Mouse (Mus musculus): ENCODE measurements at regions not wholly inside any gene's neighbourhood (a gene's known extent, or its start where the extent isn't known, plus 50 kb on each side); places are given as distances from the start of the nearest gene placed in this dataset.
"Not testable (repeated sequence)": the region's sequence is repeated elsewhere in the genome, so short reads cannot be mapped to it uniquely, and the experiment has no call there.

DNA sequence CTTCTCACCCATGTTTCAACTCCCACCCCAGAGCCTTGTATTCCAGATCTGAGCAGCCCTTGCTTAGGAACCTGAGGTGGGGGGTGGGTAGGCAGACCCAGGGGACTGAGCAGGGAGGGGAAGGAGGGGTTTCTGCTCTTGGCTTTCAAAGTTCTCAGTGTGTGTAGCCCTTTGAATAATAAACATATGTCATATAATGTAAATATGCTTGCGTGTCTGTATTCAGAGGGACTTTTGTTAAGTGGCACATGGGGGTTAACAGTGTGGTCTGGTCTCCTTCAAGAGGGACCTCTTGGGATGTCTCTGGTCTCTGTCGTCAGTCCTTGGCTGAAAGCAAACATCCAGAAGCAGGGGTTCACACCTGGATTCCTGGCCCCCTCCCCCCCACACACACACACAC lies 149.1 kb upstream of the Rtl1 start:
- DNase-seq (ENCODE audit: low spot score in 2 of 2), result no peak

GRCm38 (mm10) chr12:109749711-109750243 lies 149.6 kb upstream of the Rtl1 start:
- DNase-seq (ENCODE audit: low spot score in 2 of 2), result peak; percentile 45 to 66

GRCm38 (mm10) chr12:109754986-109755385 lies 154.9 kb upstream of the Rtl1 start:
- no peak for DNase-seq (ENCODE audit: low spot score in 2 of 2)

DNA sequence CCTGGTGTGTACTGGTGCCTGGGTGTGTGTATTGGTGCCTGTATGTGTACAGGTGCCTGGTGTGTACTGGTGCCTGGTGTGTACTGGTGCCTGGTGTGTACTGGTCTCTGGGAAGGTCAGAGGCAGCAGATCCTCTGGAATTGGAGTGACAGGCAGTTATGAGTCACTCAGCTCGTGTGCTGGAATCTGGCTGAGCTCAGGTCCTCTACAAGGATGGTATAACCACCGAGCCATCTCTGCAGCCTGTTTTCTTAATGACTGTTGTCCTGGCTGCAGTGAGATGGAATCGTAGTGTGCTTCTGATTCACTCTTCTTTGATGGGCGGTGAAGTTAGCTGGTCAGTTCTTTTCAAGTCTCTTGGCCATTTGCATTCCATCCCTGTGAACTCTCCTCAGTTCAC lies 164.2 kb upstream of the Rtl1 start:
- no peak for DNase-seq (ENCODE audit: low spot score in 2 of 2)

- DNase-seq (ENCODE audit: low spot score in 2 of 2), result not testable (repeated sequence)
Observed at GRCm38 (mm10) chr12:109766602-109767001, 166.5 kb upstream of the Rtl1 start.

DNA sequence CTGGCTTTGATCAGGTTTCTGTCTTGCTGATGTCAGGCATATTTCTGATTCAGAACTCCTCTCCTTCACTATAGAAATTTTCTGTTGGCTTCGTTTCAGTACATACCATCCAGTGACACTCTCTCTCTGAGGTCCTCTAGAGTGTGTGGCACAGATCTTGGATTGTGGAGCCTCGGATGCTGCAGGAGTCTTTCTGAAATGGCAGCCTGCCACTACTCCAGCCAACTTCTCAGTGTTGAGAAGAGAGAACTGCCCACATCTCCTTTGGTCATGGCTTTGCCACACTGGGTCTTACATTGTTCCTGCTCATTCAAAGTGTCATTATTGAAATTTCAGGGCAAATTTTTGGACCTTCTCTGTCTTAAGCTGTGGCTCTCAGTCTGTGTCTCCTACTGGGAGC lies 172.4 kb upstream of the Rtl1 start:
- no peak for DNase-seq (ENCODE audit: low spot score in 2 of 2)

- DNase-seq (ENCODE audit: low spot score in 2 of 2), result no peak
Observed at GRCm38 (mm10) chr12:109773909-109774313, 173.8 kb upstream of the Rtl1 start.

DNA sequence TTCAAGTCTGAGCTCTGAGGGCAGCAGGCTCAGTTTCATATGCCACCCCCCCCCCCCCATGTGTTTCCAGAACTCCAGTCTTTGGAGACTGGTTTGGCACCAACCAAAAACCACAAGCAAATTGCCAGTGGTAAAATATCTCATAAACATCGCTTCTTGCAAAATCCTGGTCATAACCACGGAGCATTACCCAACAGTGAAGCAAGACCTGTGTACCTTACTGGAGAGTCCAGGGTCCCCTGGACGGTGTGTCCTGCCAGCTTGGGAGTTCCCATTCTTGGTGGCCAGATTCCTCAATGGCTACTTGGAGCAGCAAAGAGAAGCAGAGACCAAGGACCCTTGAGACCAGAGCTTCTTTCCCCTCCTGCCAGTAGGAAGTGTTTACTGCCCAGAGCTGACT lies 198.7 kb upstream of the Rtl1 start:
- no peak for DNase-seq (ENCODE audit: low spot score in 2 of 2)

GRCm38 (mm10) chr12:109799395-109799794 lies 199.3 kb upstream of the Rtl1 start:
- no peak for DNase-seq (ENCODE audit: low spot score in 2 of 2)

- peak in 1 of 2 experiments; percentile 34 for DNase-seq (ENCODE audit: low spot score in 2 of 2)
Observed at GRCm38 (mm10) chr12:109827241-109827915, 227.2 kb upstream of the Rtl1 start.

- DNase-seq (ENCODE audit: low spot score in 2 of 2), result peak; percentile 31 to 48
Observed at GRCm38 (mm10) chr12:109830303-109831020, 230.3 kb upstream of the Rtl1 start.

DNA sequence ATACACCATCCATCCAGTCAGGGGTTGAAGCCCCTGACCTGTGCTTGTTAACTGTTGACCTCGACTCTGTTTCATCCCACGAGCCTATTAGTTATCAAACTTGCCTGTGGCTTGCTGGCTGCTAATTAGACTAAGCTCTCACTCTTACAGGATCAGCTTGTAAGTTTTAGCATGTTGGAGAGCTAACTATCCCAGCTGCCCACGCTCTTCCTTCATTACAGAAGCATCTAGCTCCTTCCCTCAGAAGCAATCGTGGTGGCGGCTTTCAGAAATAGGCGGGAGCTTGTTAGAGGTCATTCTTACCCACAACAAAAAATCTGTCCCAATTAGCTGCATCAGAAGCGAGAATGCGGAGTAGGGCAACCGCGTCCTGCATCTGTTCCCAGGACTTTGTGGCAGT lies 232.8 kb upstream of the Rtl1 start:
- DNase-seq (ENCODE audit: low spot score in 2 of 2), result no peak

- no peak for DNase-seq (ENCODE audit: low spot score in 2 of 2)
Observed at GRCm38 (mm10) chr12:109836521-109836920, 236.4 kb upstream of the Rtl1 start.

DNA sequence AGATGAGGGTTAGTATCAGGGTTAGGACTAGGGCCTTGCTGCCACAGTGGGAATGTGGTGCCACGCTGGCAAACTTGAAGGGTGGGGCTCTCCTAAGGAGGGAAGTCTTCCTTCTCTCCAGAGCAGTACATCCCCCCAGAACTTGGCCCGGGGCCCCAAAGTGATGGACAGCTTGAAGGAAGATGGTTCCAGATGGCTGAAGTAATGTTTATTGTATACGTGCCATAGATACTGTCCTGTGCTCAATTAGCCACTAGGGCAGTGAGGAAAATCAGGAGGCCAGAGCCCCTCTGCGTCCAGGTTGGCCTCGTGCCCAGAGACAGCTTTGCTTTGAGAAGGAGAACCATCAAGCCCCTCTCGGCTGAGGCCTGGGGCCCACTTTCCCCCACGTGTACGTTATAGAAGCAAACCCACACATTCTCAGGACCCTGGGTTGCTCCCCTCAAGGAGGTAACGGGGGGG lies 239.0 kb upstream of the Rtl1 start:
- DNase-seq (ENCODE audit: low spot score in 2 of 2), result no peak

DNA sequence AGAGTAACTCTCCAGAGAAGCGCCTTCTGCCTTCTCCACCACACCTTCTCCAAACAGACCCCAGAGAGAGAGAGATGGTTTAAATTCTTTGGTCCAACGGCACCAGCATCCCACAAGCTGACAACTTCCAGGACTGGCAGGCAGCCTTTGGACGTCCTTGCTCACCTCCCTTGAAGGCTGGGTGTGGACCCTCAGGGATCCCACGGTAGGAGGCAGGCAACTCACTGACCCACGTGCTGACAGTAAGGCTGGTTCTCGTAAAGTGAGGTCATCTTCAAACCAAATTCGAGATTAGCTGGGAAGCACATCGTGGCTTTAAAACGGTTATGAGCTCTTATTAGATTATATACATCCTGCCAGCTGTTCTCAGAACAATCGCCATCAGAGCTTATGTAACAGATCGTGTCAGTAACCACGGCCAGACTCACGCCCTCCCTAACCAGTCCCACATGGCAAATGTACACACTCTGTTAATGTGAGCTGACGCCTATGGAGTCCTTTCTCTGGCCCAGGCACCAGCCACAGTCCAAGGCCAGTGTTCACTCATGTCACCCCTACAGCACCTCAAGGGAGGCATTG lies 239.9 kb upstream of the Rtl1 start:
- DNase-seq (ENCODE audit: low spot score in 2 of 2), result no peak

DNA sequence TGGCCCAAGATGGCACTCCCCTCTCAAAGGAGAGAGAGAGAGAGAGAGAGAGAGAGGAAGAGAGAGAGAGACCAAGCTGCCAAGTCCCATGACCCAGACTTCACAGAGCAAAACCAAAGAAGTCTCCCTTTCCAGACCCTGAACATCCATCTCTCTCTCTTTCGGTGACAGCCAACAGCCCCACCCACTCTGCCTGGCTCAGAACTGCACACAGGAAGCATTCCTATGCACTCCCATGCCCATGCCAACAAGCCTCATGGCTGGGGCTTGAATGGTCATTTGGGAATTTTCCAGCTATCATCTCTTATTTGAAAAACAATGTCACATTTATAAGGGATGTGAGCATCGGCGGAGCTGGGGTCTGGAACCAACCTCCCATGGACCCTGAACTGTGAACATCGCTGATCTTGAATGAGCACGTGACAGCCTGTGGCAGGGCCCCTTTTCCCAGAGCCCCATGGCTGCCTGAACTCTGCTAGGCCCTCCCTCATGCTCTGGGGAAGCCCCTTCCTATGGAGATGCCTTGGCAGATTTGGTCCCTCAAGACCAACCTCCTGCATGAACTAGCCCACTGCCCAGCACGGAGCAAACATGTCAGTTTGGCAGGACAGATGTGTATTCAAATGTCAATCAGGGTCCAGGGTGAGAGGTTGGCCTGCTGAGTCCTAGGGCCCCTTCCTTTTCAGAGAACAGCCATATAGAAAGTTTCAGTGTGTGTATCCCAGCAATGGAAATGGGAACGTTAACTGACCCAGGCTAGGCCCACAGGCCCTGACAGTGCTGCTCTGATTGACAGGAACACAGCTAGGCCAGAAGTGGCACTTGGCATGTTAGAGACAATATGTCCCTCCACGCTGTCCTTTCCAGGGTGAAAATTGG lies 244.8 kb upstream of the Rtl1 start:
- no peak for DNase-seq (ENCODE audit: low spot score in 2 of 2)

DNA sequence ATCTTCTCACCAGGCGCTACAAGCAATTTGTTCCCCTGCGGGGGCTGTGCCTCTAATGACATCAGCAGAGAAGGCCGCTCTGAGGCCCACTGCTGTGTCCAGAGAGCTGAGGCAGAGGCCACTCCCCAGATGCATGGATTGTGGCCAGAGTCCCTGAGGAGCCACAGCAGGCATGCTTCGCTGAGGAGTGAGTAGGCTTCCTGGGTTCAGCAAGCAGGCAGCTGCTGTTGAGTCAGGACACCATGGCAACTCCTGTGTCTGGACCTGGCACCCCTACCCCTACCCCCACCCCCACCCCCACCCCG lies 245.4 kb upstream of the Rtl1 start:
- no peak for DNase-seq (ENCODE audit: low spot score in 2 of 2)

- DNase-seq (ENCODE audit: low spot score in 2 of 2), result no peak
Observed at GRCm38 (mm10) chr12:109856336-109856735, 256.2 kb upstream of the Rtl1 start.

- DNase-seq (ENCODE audit: low spot score in 2 of 2), result no peak
Observed at GRCm38 (mm10) chr12:109857705-109858104, 257.6 kb upstream of the Rtl1 start.

GRCm38 (mm10) chr12:109864826-109865225 lies 264.7 kb upstream of the Rtl1 start:
- DNase-seq (ENCODE audit: low spot score in 2 of 2), result no peak

GRCm38 (mm10) chr12:109871021-109871420 lies 270.9 kb upstream of the Rtl1 start:
- DNase-seq (ENCODE audit: low spot score in 2 of 2), result no peak

Data from layer of hippocampus, postnatal 10 days (tissue).